Mouse (Mus musculus) mesoderm, embryonic 11.5 days (tissue): ENCODE measurements around the gene Scnn1b.

Source experiments
- DNase-seq: peaks from one replicate; pipeline ENCODE4 v3.0.0-alpha.2; 2012; ENCODE audit warnings: low read depth, low spot score

Scnn1b gene

GRCm38 (mm10) chr7:121864858-121865585 is at the start of gene Scnn1b:
TSS of gene Scnn1b (plus strand) at chr7:121865038.
- no peak for DNase-seq

GRCm38 (mm10) chr7:121821632-121822031 is 43.2 kb upstream of the Scnn1b start:
- no peak for DNase-seq

- no peak for DNase-seq
Observed at GRCm38 (mm10) chr7:121828481-121828880, 36.4 kb upstream of the Scnn1b start.

GRCm38 (mm10) chr7:121835392-121835791 is 29.4 kb upstream of the Scnn1b start:
- DNase-seq: no peak

GRCm38 (mm10) chr7:121836827-121837226 is 28.0 kb upstream of the Scnn1b start:
- DNase-seq: no peak

- no peak for DNase-seq
Observed at GRCm38 (mm10) chr7:121840810-121841209, 24.0 kb upstream of the Scnn1b start.

GRCm38 (mm10) chr7:121842234-121842633 is 22.6 kb upstream of the Scnn1b start:
- no peak for DNase-seq

DNA sequence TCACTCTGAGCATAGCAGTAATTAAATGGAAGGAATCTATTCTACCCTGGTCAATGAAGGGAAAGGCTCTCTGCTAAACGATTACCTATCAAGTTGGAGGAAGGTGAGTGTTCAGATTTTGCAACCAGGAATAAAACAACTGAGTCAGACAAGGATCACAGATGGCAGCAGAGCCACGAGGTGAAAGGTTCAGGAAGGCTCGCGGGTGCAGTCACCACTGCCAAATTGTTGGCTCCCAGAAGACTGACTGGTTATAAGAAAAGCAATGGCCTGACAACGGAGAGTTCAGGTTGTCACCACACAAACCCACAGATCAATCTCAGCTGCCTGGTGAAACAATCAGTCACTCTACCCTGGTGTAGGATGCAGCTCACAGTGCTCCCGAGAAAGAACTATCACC is 18.9 kb upstream of the Scnn1b start:
- DNase-seq: no peak

DNA sequence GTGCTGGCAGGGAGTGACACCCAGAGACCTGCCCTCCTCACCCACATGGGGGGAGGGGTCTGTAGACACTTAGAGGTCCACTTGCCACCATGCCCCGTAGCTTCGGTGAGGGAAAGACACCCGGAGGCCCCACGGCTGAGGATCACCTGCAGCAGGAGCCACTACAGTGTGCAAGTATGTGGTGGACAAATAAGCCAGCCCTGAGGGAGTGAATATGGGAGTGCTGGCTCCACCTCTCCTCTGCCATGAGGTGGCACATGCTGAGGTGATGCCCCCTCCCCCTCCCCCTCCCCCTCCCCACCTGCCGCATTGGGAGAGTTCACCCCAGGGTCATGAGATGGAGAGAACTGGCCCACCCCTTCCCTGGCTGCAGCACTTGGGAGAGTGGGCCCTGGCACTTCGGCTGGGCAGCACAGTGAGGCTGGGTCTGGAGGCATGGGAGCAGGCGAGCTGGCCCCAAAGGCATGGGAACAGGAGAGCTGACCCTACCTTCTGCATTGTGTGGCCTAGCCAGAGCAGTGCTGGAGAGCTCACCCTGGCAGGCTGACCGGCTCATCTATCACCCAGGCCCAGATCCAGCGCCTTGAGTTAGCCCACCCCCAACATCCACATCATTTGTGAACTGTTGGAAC is 16.2 kb upstream of the Scnn1b start:
- DNase-seq: no peak

DNA sequence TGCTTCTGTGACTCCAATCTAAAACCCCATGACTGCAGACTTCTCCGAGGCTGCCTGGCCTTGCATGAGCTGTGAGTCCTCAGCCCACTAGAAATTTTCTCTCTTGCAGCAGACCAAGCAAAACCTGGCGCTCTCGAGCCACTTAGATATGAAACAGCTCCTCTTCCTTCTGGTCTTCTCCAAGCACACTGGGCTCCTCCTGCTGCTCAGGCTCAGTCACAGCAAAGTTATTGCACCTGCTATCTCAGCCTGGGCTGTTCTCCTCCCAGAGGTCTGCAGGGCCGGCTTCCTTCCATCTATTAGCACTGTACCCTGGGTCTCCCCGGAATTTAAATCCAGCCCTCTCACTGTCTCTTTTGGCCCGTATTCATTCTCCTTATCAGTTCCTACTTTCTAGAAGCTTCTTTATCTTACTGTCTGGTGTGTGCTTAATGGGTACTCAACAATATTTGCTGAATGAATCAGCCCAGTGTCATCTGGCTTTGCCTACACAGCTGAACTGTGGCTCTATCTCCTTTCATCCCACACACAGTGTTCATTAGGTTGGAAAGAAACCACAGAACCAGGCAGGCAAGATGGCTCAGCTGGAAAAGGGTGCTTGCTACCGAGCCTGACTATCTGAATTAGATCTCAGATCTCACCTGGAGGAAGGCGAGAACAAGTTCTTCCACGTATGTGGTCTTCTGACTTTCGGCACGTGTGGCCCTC is 7.5 kb upstream of the Scnn1b start:
- no peak for DNase-seq

- no peak for DNase-seq
Observed at GRCm38 (mm10) chr7:121858939-121859338, 5.9 kb upstream of the Scnn1b start.

DNA sequence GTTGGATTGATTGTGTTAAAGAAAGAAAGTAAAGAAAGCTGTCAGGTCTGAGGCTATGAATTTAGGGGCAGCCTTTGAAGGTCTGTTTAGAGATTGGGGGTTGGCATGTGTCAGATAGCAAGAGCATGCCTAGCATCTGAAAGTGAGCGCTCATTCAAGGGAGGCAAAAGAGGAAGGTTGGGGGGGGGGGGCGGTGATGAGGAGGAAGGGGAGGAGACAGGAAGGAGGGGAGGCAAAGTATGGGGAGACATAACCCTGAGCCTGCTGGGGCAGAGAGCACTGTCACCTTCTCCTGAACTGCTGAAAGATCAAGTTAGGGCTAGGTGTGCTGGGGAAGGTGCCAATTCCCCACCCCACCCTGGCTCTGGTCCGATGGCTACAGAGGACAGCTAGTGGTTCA is 6.8 kb downstream of the Scnn1b start:
- DNase-seq: no peak

DNA sequence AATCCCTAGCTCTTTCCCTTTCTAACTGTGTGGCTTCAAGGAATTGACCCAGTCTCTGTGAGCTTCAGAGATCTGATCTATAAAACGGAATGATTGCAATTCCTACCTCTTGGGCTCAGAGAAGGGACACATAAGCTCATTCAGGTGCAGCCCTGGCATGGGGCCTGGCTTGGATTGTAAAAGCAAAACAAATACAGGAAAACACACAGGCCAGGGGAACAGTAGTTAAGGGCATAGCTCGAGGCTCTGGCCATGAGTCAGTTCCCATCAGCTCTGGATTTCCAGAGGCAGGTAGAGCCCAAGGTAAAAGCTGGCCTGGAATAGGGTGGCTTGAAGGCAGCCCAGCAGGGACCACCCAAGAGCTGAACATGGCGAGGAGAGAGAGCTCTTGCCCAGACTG is 9.2 kb downstream of the Scnn1b start:
- no peak for DNase-seq

GRCm38 (mm10) chr7:121874784-121875183 is 9.9 kb downstream of the Scnn1b start:
- no peak for DNase-seq

- no peak for DNase-seq
Observed at GRCm38 (mm10) chr7:121880246-121880645, 15.4 kb downstream of the Scnn1b start.

DNA sequence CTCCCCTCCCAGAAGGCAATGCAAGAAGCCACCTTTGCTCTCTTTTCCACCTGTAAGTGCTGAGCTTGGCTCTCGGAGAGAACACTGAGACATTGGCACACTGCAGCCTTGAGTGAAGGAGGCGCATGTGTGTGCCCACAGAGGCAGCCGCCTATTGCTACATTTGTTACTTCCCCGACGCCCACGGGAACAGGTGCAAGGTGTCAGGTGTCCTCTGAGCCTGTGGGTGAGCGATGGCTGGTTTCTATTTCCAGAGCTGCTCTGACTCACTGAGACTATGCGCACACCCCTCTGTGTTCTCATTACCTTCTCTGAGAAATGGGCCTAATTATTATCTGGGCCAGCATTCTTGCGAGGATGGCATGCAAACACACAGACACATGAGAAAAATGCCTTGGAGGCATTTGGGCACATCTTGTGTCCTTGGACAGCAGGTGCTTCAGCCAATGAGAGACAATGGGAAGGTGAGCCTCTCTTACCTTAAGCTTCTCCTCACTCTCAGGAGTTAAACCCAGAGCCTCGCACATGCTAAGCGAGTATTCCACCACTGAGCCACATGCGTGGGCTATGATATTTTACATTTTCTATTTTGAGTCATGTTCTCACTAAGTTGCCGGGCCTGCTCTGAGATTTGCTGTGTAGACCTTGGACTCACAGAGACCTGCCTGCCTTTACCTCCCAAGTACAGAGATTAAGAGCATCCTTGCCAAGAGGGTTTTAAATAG is 26.0 kb downstream of the Scnn1b start:
- no peak for DNase-seq

DNA sequence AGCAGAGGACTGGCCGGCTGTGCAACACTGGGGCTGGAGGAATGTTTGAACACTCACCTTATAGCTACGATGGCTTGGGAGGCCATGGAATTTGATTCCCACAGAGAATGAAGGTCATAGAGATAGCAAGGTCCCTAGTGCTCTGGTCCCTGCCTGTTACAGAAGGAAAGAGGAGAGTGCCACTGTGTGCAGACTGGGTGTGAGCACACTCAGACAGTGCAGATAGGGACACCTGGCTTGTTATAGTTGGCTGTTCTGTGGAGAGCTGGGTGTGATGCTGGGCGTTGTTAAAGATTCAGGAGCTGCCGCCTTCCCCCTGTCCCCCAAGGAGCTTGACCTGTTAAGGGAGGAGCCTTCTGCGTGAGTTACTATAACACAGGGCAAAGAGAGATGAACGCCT is 31.9 kb downstream of the Scnn1b start:
- no peak for DNase-seq

DNA sequence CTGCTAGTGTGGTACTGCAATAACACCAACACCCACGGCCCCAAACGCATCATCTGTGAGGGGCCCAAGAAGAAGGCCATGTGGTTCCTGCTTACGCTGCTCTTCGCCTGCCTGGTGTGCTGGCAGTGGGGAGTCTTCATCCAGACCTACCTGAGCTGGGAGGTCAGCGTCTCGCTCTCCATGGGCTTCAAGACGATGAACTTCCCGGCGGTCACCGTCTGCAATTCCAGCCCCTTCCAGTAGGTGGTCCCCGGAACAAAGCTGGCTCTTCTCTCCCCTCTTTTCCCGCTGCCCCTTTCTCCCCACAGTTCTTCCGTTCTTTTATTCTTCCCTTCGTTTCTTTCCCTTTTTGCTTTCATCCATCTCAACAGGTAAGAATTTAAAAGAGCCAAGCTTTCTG is 34.5 kb downstream of the Scnn1b start:
- peak; percentile 66 for DNase-seq

GRCm38 (mm10) chr7:121899940-121900339 is 35.1 kb downstream of the Scnn1b start:
- peak; percentile 37 for DNase-seq

- DNase-seq: no peak
Observed at GRCm38 (mm10) chr7:121902757-121903411, 38.0 kb downstream of the Scnn1b start.

GRCm38 (mm10) chr7:121906879-121907278 is 42.0 kb downstream of the Scnn1b start:
- DNase-seq: no peak

DNA sequence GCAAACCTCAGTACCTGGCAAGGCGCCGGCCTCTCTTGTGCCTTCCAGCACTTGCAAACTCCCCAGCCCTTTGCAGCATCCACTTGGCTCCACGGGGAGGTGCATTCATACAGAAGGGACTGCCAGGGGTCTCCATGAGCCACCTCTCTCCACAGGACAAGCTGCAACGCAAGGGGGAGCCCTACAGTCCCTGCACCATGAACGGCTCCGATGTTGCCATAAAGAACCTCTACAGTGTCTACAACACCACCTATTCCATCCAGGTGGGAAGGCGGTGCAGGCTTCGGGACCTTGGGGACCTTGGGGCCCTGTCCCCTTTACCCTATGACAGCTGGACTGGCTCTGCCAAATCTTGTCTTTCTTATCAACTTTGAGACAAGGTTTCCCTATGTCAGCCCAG is 47.4 kb downstream of the Scnn1b start:
- DNase-seq: no peak
